Mouse (Mus musculus) forebrain, embryonic 12.5 days (tissue): ENCODE measurements around the gene Gabpb2. TPM values are rescaled to one million over a fixed set of nuclear protein-coding genes. Genes with fewer than 3 reads are reported as not detected.

Experiments
- ATAC-seq: fragments of 200-750 bp; cut with Nextera tagmentation; 2 replicates; pipeline ENCODE4 v1.8.0; 2017; ENCODE audit warnings: moderate TSS enrichment; ENCODE audit not compliant: low FRiP score
- H3K27ac ChIP-seq: fragments of 300-500 bp; sonication (generic); 2 replicates; pipeline ENCODE4 v1.5.1; 2016; ENCODE audit warnings: mild to moderate bottlenecking
- H3K27me3 ChIP-seq: fragments of 300-500 bp; sonication (generic); 2 replicates; pipeline ENCODE4 v1.6.1; 2016; ENCODE audit warnings: mild to moderate bottlenecking
- H3K36me3 ChIP-seq: fragments of 300-500 bp; sonication (generic); replicated peaks from 2 replicates; pipeline ENCODE4 v1.6.1; 2016; ENCODE audit warnings: mild to moderate bottlenecking
- H3K4me1 ChIP-seq: fragments of 300-500 bp; sonication (generic); 2 replicates; pipeline ENCODE4 v1.6.1; 2016
- H3K4me2 ChIP-seq: fragments of 300-500 bp; sonication (generic); 2 replicates; pipeline ENCODE4 v1.6.1; 2016; ENCODE audit warnings: mild to moderate bottlenecking, moderate library complexity
- H3K4me3 ChIP-seq: fragments of 300-500 bp; sonication (generic); replicated peaks from 2 replicates; pipeline ENCODE4 v1.5.1; 2016; ENCODE audit warnings: mild to moderate bottlenecking
- H3K9ac ChIP-seq: fragments of 300-500 bp; sonication (generic); 2 replicates; pipeline ENCODE4 v1.6.1; 2016; ENCODE audit warnings: mild to moderate bottlenecking
- H3K9me3 ChIP-seq: fragments of 300-500 bp; sonication (generic); 2 replicates; pipeline ENCODE4 v1.6.1; 2016
- WGBS: fragments of 180-500 bp; shearing (Covaris S2); methylation state at CpG from one replicate; pipeline ENCODE4 v1.1.7; 2016; 5-methylcytosine and 5-hydroxymethylcytosine counted together
- polyA plus RNA-seq: library from polyadenylated mRNA; unstranded; fragments of >200 nt; fragmentation: Nextera tagmentation; extraction: Ambion mirVana; gene quantifications from 2 replicates; pipeline ENCODE4 v1.2.1, GENCODE M21; 2016

Gabpb2 gene
- polyA plus RNA-seq, 1 experiment from 2014 or later: 12.5 TPM

- H3K4me2 ChIP-seq: no peak overlapping the region
- peaks cover 10% of the 10 kb centered on the region for H3K36me3 ChIP-seq
- H3K4me3 ChIP-seq: no peak overlapping the region
- no peak for ATAC-seq
- H3K9ac ChIP-seq: no peak overlapping the region
- H3K27ac ChIP-seq: no peak overlapping the region
- peaks cover 19% of the 10 kb centered on the region for H3K27me3 ChIP-seq
- H3K4me1 ChIP-seq: peaks cover 16% of the 10 kb centered on the region
- 82% methylated on average over 6 of the region's 6 CpGs for WGBS
- no peaks in the 10 kb centered on the region for H3K9me3 ChIP-seq
Measured at GRCm38 (mm10) chr3:95177583-95177982, 40.1 kb downstream of the Gabpb2 start.

GRCm38 (mm10) chr3:95176500-95176899 is 41.2 kb downstream of the Gabpb2 start:
- no peak overlapping the region for H3K27ac ChIP-seq
- peaks cover 21% of the 10 kb centered on the region for H3K36me3 ChIP-seq
- no peak overlapping the region for H3K9ac ChIP-seq
- no peak overlapping the region for H3K4me3 ChIP-seq
- no peak overlapping the region for H3K4me2 ChIP-seq
- 53% methylated on average over 3 of the region's 3 CpGs for WGBS
- ATAC-seq: no peak
- H3K4me1 ChIP-seq: peaks cover 21% of the 10 kb centered on the region
- H3K9me3 ChIP-seq: no peaks in the 10 kb centered on the region
- peaks cover 30% of the 10 kb centered on the region for H3K27me3 ChIP-seq

GRCm38 (mm10) chr3:95174011-95174592 is 43.6 kb downstream of the Gabpb2 start:
- H3K36me3 ChIP-seq: peaks cover 42% of the 10 kb centered on the region
- WGBS: 1% methylated on average over 16 of the region's 16 CpGs

GRCm38 (mm10) chr3:95173256-95173949 is 44.3 kb downstream of the Gabpb2 start:
- H3K9ac ChIP-seq: peak overlapping the region; percentile 45
- peaks cover 49% of the 10 kb centered on the region for H3K36me3 ChIP-seq
- H3K4me2 ChIP-seq: peak overlapping the region; percentile 40
- no peaks in the 10 kb centered on the region for H3K9me3 ChIP-seq
- peaks cover 21% of the 10 kb centered on the region for H3K4me1 ChIP-seq
- ATAC-seq: peak; percentile 45
- WGBS: 4% methylated on average over 58 of the region's 58 CpGs
- H3K4me3 ChIP-seq: peak overlapping the region; percentile 26
- H3K27me3 ChIP-seq: peaks cover 57% of the 10 kb centered on the region
- no peak overlapping the region for H3K27ac ChIP-seq

More at GRCm38 (mm10) chr3:95174011-95174592, 43.6 kb downstream of the Gabpb2 start:
- H3K4me2 ChIP-seq: peak overlapping the region; percentile 40; the same call in 1 of the 2 replicates
- peak; percentile 42 for ATAC-seq
- H3K9ac ChIP-seq: no peak overlapping the region
- H3K9me3 ChIP-seq: no peaks in the 10 kb centered on the region
- peaks cover 54% of the 10 kb centered on the region for H3K27me3 ChIP-seq
- peaks cover 21% of the 10 kb centered on the region for H3K4me1 ChIP-seq
- no peak overlapping the region for H3K27ac ChIP-seq
- peak overlapping the region; percentile 18 for H3K4me3 ChIP-seq

- 0 out of 2 replicates have a peak, but pooled peaks have one; percentile 11 for ATAC-seq
- H3K4me2 ChIP-seq: peak overlapping the region; percentile 40
- H3K9ac ChIP-seq: peak overlapping the region; percentile 45; the same call in 1 of the 2 replicates
- peaks cover 57% of the 10 kb centered on the region for H3K27me3 ChIP-seq
- 14% methylated on average over 61 of the region's 84 CpGs for WGBS
- no peaks in the 10 kb centered on the region for H3K9me3 ChIP-seq
- H3K4me3 ChIP-seq: peak overlapping the region; percentile 26
- peaks cover 21% of the 10 kb centered on the region for H3K4me1 ChIP-seq
- peaks cover 56% of the 10 kb centered on the region for H3K36me3 ChIP-seq
- no peak overlapping the region for H3K27ac ChIP-seq
Measured at GRCm38 (mm10) chr3:95172526-95173255, 45.0 kb downstream of the Gabpb2 start.

- Histone ChIP-seq H3K4me3 (no peak overlapping the region), H3K36me3 (peaks cover 71% of the 10 kb centered on the region), H3K27me3 (peaks cover 57% of the 10 kb centered on the region), H3K9me3 (no peaks in the 10 kb centered on the region), H3K4me1 (peaks cover 21% of the 10 kb centered on the region), H3K9ac (no peak overlapping the region), H3K4me2 (no peak overlapping the region), H3K27ac (no peak overlapping the region)
- no peak for ATAC-seq
- 87% methylated on average over 6 of the region's 6 CpGs for WGBS
Measured at GRCm38 (mm10) chr3:95171105-95171504, 46.6 kb downstream of the Gabpb2 start.

- Histone ChIP-seq H3K9ac (no peak overlapping the region), H3K27me3 (peaks cover 57% of the 10 kb centered on the region), H3K27ac (no peak overlapping the region), H3K9me3 (no peaks in the 10 kb centered on the region), H3K4me1 (peaks cover 21% of the 10 kb centered on the region), H3K4me3 (no peak overlapping the region), H3K4me2 (no peak overlapping the region), H3K36me3 (peaks cover 77% of the 10 kb centered on the region)
- 87% methylated on average over 10 of the region's 10 CpGs for WGBS
- ATAC-seq: no peak
Measured at GRCm38 (mm10) chr3:95169996-95170395, 47.7 kb downstream of the Gabpb2 start.

- Histone ChIP-seq H3K4me3 (no peak overlapping the region), H3K4me1 (peaks cover 37% of the 10 kb centered on the region), H3K9me3 (no peaks in the 10 kb centered on the region), H3K27ac (no peak overlapping the region), H3K27me3 (peaks cover 11% of the 10 kb centered on the region), H3K4me2 (no peak overlapping the region), H3K9ac (no peak overlapping the region), H3K36me3 (peaks cover 50% of the 10 kb centered on the region)
- ATAC-seq: no peak
- WGBS: 90% methylated on average over 5 of the region's 5 CpGs
Measured at GRCm38 (mm10) chr3:95164840-95165239, 52.9 kb downstream of the Gabpb2 start.

GRCm38 (mm10) chr3:95164256-95164550 is 53.5 kb downstream of the Gabpb2 start:
- Histone ChIP-seq H3K4me2 (no peak overlapping the region), H3K9me3 (no peaks in the 10 kb centered on the region), H3K27ac (no peak overlapping the region), H3K9ac (no peak overlapping the region), H3K4me1 (peaks cover 43% of the 10 kb centered on the region), H3K4me3 (no peak overlapping the region), H3K36me3 (peaks cover 44% of the 10 kb centered on the region), H3K27me3 (peaks cover 8% of the 10 kb centered on the region)
- ATAC-seq: no peak
- WGBS: 68% methylated on average over 5 of the region's 5 CpGs

- Histone ChIP-seq H3K27ac (no peak overlapping the region), H3K4me1 (peaks cover 43% of the 10 kb centered on the region), H3K4me3 (peak overlapping the region; percentile 10), H3K9ac (peak overlapping the region; percentile 86; the same call in 1 of the 2 replicates), H3K4me2 (peak overlapping the region; percentile 72), H3K36me3 (peaks cover 38% of the 10 kb centered on the region), H3K27me3 (peaks cover 9% of the 10 kb centered on the region), H3K9me3 (no peaks in the 10 kb centered on the region)
- ATAC-seq: no peak
- 67% methylated on average over 11 of the region's 11 CpGs for WGBS
Measured at GRCm38 (mm10) chr3:95163419-95164255, 54.1 kb downstream of the Gabpb2 start.

GRCm38 (mm10) chr3:95162345-95162628 is 55.4 kb downstream of the Gabpb2 start:
- peak overlapping the region; percentile 86 for H3K9ac ChIP-seq
- peaks cover 25% of the 10 kb centered on the region for H3K36me3 ChIP-seq
- peak overlapping the region; percentile 72 for H3K4me2 ChIP-seq
- peak overlapping the region; percentile 63; the same call in 1 of the 2 replicates for H3K27ac ChIP-seq
- 33% methylated on average over 2 of the region's 2 CpGs for WGBS
- H3K27me3 ChIP-seq: peaks cover 11% of the 10 kb centered on the region
- H3K4me1 ChIP-seq: peaks cover 43% of the 10 kb centered on the region
- no peak for ATAC-seq
- H3K4me3 ChIP-seq: peak overlapping the region; percentile 78
- H3K9me3 ChIP-seq: no peaks in the 10 kb centered on the region
